Mouse (Mus musculus): ENCODE measurements around the gene Zic2. TPM values are rescaled to one million over a fixed set of nuclear protein-coding genes. Genes with fewer than 3 reads are reported as not detected.
"Not testable (repeated sequence)": the region's sequence is repeated elsewhere in the genome, so short reads cannot be mapped to it uniquely, and the experiment has no call there.

Zic2 gene
- polyA plus RNA-seq, 1 experiment from 2014 or later = 12.0 TPM

DNA sequence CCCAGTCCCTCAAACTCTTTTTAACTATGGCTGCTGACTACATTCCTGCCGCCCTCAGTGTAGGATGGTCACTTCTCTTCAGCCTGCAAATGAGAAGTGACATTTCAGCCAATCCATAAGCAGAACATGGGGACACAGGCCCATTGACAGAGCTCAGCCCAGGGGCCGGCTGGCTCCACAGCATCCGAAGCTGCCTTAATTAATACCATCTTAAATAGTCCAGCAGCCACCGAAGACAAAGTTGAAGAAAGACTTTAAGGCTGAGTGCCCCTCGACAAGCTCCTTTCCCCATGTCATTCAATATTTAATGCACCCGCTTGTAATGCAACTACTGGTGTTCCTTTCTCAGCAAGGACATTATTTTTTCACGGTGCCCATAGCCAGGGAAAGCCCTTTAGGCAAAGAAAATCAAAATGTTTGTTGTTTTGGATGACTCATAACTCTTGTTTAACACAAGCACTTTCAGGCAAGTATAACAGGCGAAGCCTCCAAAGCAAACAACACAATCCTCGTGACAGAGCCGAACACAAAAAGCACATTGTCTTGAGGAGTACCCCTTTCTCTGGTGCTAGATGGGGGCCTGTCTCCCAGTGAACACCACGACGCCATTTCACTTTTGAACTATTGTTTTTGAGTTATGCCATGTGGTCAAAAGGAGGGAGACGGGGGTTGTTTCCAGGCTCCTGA lies 22.4 kb upstream of the Zic2 start:
- WGBS = 6% methylated on average over 13 of the region's 13 CpGs
- Histone ChIP-seq H3K4me3 (0 out of 2 replicates have a peak overlapping the region, but pooled peaks have one; percentile 24), H3K4me1 (peaks cover 67% of the 10 kb centered on the region), H3K27me3 (peaks cover 51% of the 10 kb centered on the region), H3K36me3 (ENCODE audit: poor library complexity, severe bottlenecking) (no peaks in the 10 kb centered on the region), H3K9ac (peak overlapping the region; percentile 53; the same call in 1 of the 2 replicates), H3K9me3 (replicated peaks) (no peaks in the 10 kb centered on the region), H3K27ac (peak overlapping the region; percentile 90), H3K4me2 (peak overlapping the region; percentile 58)
- ATAC-seq = no peak

DNA sequence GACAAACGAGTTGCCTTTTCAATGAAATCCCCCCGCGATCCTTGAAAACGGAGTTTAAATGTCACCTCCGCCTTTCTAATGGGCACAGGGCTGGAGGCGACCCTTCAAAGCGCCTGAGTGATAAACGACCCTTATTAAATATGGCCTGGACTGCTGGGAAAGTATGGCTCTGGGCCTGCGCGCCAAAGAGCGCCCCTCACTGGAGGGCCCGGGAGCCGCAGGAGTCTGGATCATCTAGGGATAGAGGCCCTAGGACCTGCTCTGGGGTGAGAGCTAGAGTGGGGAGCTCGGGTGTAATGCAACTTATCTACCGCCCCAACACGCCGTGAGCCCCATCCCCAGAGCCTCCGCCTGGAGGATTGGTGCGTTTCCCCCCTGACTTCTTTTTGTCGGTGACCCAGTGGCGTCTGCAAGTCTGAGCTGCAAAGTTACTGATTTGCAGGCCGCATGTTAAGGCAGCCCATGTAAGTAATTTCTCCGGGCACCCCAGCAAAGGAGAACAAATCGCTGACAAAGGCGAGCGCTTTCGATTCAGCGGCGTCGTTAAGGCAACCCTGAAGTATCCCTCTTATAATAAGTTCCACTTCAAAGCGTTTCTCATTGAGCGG lies 21.7 kb upstream of the Zic2 start:
- Histone ChIP-seq H3K36me3 (ENCODE audit: poor library complexity, severe bottlenecking) (no peaks in the 10 kb centered on the region), H3K4me1 (peaks cover 67% of the 10 kb centered on the region), H3K4me3 (peak overlapping the region; percentile 24), H3K27me3 (peaks cover 46% of the 10 kb centered on the region), H3K9ac (peak overlapping the region; percentile 53), H3K4me2 (peak overlapping the region; percentile 58), H3K27ac (peak overlapping the region; percentile 90), H3K9me3 (replicated peaks) (no peaks in the 10 kb centered on the region)
- peak; percentile 71 for ATAC-seq
- WGBS = under 1% methylated on average over 32 of the region's 32 CpGs

DNA sequence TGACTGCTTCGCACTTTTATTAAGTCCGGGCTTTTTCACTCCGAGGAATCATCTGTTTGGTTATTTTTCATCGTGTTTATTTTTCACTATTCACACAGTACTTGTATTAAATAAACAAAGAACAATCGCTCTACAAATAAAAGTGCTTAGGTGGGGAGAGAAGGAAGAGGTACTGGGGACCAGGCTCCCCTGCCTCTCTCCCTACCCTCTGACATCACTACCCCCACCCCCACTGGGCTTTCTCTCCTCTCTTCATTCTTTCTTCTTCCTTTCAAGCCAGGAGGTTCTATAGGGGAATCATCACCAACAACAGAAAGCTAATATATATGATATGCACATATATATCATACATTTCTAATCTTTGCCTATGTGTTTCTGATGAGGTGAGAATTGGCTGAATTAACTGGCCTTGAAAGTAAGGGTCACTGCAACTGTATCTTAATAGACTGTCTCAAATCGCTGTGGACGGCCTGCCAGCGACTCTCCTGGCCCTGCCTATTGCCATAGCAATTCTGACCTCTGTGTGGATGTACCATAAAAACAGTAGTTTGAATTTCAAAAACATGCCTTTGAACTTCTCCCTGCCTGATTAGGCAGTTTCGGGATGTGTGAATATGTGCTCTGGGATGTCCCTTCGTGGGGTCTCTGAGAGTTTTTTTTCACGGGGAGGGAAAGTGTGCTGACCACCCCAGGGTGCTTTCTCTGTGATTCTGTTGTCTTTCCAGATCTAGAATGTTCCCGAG lies 21.1 kb upstream of the Zic2 start:
- Histone ChIP-seq H3K4me3 (peak overlapping the region; percentile 24; the same call in 1 of the 2 replicates), H3K4me2 (peak overlapping the region; percentile 58), H3K27ac (peak overlapping the region; percentile 90), H3K9me3 (replicated peaks) (no peaks in the 10 kb centered on the region), H3K4me1 (peaks cover 67% of the 10 kb centered on the region), H3K36me3 (ENCODE audit: poor library complexity, severe bottlenecking) (no peaks in the 10 kb centered on the region), H3K9ac (peak overlapping the region; percentile 12; the same call in 1 of the 2 replicates), H3K27me3 (peaks cover 41% of the 10 kb centered on the region)
- 5% methylated on average over 12 of the region's 12 CpGs for WGBS
- ATAC-seq = peak; percentile 28; the same call in 1 of the 2 replicates

DNA sequence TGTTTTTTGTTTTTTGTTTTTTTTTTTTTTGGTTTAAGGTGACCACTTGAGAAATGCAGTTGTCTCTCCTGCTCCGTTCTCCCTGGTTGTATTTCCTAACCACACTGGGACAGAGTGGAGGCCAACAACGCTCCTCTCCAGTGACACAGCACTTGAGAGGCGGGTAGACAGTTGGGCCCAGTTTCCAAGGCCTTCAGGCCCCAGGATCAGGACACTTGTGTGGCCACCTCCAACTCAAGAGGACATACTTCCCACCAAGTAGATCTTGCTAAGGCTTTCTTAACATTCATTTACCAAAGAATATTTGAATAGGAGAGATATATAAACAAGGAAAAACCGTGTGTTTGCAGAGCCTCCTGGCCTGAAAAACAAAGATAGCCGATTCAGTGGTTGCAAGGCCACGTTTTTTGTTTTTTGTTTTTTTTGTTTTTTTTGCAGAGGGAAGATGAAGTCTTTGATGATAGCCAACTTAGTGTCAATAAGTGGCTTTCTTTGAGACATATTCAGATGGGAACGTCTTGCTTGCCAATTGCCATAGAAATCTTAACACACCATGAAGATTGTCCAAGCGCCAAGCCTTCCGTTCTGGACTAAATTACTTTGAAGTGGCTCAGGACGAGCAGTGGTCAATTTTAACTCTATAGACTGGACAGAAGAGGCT lies 20.2 kb upstream of the Zic2 start:
- no peak for ATAC-seq
- Histone ChIP-seq H3K9me3 (replicated peaks) (no peaks in the 10 kb centered on the region), H3K27me3 (peaks cover 32% of the 10 kb centered on the region), H3K4me3 (no peak overlapping the region), H3K4me1 (peaks cover 60% of the 10 kb centered on the region), H3K36me3 (ENCODE audit: poor library complexity, severe bottlenecking) (no peaks in the 10 kb centered on the region), H3K27ac (peak overlapping the region; percentile 90), H3K9ac (no peak overlapping the region), H3K4me2 (0 out of 2 replicates have a peak overlapping the region, but pooled peaks have one; percentile 5)
- 16% methylated on average over 10 of the region's 10 CpGs for WGBS

DNA sequence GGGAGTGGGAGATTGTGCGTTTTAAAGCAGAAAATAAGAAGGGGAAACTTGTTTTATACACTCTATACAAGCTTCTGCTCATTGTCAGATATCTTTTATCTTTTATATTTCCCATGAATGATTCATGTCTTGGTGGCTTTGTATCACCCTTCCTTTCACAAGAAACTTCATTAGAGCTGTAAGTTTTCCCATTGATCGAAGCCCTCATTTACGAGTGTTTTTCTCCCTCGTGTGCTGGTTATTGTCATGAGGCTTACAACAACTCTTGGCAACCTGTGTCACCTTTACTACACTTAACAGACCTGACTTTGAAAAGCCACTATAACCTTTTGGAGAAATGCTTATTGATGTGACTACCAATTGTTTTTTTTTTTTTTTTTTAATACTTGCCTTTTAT lies 19.7 kb upstream of the Zic2 start:
- WGBS = 8% methylated on average over 4 of the region's 4 CpGs
- H3K9ac ChIP-seq = no peak overlapping the region
- no peaks in the 10 kb centered on the region for H3K9me3 ChIP-seq (replicated peaks)
- no peak overlapping the region for H3K4me2 ChIP-seq
- no peaks in the 10 kb centered on the region for H3K36me3 ChIP-seq (ENCODE audit: poor library complexity, severe bottlenecking)
- peaks cover 58% of the 10 kb centered on the region for H3K4me1 ChIP-seq
- H3K27ac ChIP-seq = peak overlapping the region; percentile 90
- H3K27me3 ChIP-seq = peaks cover 31% of the 10 kb centered on the region
- no peak for ATAC-seq
- no peak overlapping the region for H3K4me3 ChIP-seq

DNA sequence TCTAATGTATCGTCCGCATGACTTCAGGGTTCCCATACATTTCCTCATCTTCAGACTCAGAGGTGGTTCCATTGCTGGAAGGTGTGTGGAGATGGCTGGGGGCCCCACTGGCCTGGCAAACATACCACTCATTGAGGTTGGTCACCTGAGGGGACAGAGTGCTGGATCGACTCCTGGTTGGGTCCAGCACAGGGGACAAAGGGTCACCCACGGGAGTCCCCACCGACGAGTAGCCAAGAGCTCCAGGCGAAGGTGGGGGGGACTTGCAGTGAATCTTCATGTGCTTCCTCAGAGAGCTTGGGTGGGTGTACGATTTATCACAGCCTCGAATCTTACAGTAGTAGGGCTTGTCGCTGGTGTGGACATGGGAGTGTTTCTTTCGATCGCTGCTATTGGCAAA lies 15.9 kb upstream of the Zic2 start:
- H3K36me3 ChIP-seq (ENCODE audit: poor library complexity, severe bottlenecking); H3K4me3 ChIP-seq; ATAC-seq; H3K9ac ChIP-seq; H3K9me3 ChIP-seq (replicated peaks): not testable (repeated sequence)
- H3K27me3 ChIP-seq = peaks cover 29% of the 10 kb centered on the region
- WGBS = 59% methylated on average over 11 of the region's 12 CpGs
- peaks cover 50% of the 10 kb centered on the region for H3K4me1 ChIP-seq
- H3K4me2 ChIP-seq = peak overlapping the region; percentile 58
- peak overlapping the region; percentile 49; the same call in 1 of the 2 replicates for H3K27ac ChIP-seq

DNA sequence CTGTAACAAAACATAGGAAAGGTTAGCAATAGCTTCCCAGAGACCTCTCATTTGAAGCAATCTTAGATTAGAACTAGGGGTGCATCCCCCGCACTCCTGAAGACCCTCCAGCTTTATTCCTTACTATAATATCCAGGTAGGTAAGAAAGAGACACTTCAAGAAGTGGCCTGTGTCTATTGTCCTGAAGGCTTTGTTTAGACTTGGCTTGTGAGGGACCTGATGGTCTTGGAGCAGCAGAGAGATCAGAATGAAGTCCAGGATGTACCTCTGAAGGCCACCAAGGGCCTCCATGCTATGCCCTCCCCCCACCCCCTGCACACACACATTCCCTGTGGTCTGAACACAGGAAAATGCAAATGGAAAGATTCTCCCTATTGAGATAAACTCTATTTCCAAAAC lies 15.5 kb upstream of the Zic2 start:
- Histone ChIP-seq H3K27ac (peak overlapping the region; percentile 49), H3K4me1 (peaks cover 50% of the 10 kb centered on the region), H3K9me3 (replicated peaks) (no peaks in the 10 kb centered on the region), H3K9ac (peak overlapping the region; percentile 66), H3K4me3 (peak overlapping the region; percentile 30), H3K27me3 (peaks cover 30% of the 10 kb centered on the region), H3K36me3 (ENCODE audit: poor library complexity, severe bottlenecking) (no peaks in the 10 kb centered on the region), H3K4me2 (peak overlapping the region; percentile 58)
- no peak for ATAC-seq
- 83% methylated on average over 1 of the region's 1 CpGs for WGBS

DNA sequence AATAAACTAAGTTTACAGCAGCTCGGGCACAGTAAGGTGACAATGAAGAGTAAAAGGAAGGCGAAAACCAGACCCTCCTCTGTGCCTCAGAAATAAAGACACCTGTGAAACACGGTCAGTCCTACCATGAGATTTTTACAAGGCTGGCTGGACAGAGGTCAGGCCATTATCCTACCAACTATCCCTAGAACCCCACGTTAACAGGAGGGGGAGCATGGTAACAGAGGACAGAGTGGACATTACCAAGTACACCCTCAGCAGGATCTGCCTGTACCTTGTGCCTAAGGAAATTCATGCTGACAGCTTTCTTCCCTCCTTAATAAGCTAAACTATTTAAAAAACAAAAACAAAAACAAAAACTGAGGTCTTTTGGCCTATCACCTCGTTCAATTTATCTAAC lies 15.0 kb upstream of the Zic2 start:
- Histone ChIP-seq H3K4me1 (peaks cover 50% of the 10 kb centered on the region), H3K4me3 (peak overlapping the region; percentile 30), H3K4me2 (peak overlapping the region; percentile 58), H3K27me3 (peaks cover 35% of the 10 kb centered on the region), H3K9ac (peak overlapping the region; percentile 66), H3K36me3 (ENCODE audit: poor library complexity, severe bottlenecking) (no peaks in the 10 kb centered on the region), H3K9me3 (replicated peaks) (no peaks in the 10 kb centered on the region), H3K27ac (peak overlapping the region; percentile 49)
- ATAC-seq = no peak
- 46% methylated on average over 5 of the region's 5 CpGs for WGBS

DNA sequence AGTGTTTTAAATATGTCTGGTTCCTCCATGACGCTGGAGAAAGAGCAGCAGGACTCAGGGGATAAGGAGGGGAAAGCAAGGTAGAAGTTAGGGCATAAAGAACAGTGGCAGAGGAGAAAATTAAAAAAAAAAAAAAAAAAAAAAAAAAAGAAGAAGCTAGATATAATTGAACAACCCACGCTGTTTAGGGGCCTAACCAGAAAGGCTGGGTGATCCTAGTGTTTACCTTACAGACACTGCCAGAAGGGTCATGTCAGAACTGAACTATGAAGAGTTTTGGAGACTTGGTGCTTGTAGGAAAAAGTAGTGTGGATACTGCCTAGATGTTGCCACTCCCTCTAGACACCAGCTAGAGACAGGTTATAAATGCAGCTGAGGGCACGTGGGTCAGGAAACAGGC lies 13.7 kb upstream of the Zic2 start:
- Histone ChIP-seq H3K27ac (peak overlapping the region; percentile 99), H3K4me1 (peaks cover 43% of the 10 kb centered on the region), H3K9ac (peak overlapping the region; percentile 93), H3K9me3 (replicated peaks) (no peaks in the 10 kb centered on the region), H3K27me3 (peaks cover 48% of the 10 kb centered on the region), H3K4me2 (peak overlapping the region; percentile 84), H3K4me3 (peak overlapping the region; percentile 70), H3K36me3 (ENCODE audit: poor library complexity, severe bottlenecking) (no peaks in the 10 kb centered on the region)
- WGBS = 27% methylated on average over 3 of the region's 3 CpGs
- no peak for ATAC-seq

DNA sequence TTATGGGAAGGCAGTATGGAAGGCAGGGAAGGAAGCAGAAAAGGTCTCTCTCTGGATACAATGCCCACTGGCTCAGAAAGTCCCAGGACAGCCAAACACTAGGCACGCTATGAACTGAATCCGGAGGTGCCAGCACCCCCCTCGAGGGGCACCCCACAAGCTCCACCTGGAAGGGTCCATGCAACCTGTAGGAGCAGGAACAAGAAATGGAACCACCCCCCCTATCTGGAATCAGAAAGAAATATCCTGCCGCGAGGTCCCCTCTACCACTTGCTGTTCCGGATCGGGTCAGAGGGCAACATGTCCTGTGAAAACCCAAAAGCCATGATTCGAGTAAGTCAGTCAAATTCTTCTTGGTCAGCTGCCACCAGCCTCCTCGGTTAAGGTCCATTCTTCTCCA lies 13.3 kb upstream of the Zic2 start:
- peaks cover 52% of the 10 kb centered on the region for H3K27me3 ChIP-seq
- peaks cover 43% of the 10 kb centered on the region for H3K4me1 ChIP-seq
- H3K36me3 ChIP-seq (ENCODE audit: poor library complexity, severe bottlenecking) = no peaks in the 10 kb centered on the region
- H3K27ac ChIP-seq = peak overlapping the region; percentile 99
- ATAC-seq = no peak
- 9% methylated on average over 9 of the region's 9 CpGs for WGBS
- H3K4me2 ChIP-seq = peak overlapping the region; percentile 84
- H3K4me3 ChIP-seq = peak overlapping the region; percentile 70
- no peaks in the 10 kb centered on the region for H3K9me3 ChIP-seq (replicated peaks)
- H3K9ac ChIP-seq = peak overlapping the region; percentile 93

DNA sequence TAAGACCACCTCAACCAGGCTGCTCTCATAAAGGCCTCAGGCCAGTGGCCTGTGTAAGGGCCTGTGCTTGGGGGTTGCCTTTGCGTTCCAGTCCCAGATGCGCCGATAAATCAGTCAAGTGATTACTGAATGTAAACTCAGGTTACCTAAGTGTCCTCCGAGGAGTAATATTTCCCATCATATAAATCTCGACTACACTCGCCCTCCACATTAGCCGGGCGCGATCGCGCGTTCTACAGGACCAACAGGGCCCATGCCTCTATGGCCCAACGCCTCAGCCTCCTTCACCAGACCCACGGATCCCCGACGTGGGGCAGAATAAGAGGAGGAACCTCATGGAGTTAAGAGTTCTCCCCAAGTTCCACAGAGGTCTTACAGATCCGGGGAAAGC lies 12.6 kb upstream of the Zic2 start:
- H3K9ac ChIP-seq = peak overlapping the region; percentile 93
- H3K27ac ChIP-seq = peak overlapping the region; percentile 99
- no peak for ATAC-seq
- H3K36me3 ChIP-seq (ENCODE audit: poor library complexity, severe bottlenecking) = no peaks in the 10 kb centered on the region
- 6% methylated on average over 17 of the region's 17 CpGs for WGBS
- H3K4me2 ChIP-seq = peak overlapping the region; percentile 84
- H3K4me3 ChIP-seq = peak overlapping the region; percentile 70
- H3K9me3 ChIP-seq (replicated peaks) = no peaks in the 10 kb centered on the region
- peaks cover 58% of the 10 kb centered on the region for H3K27me3 ChIP-seq
- H3K4me1 ChIP-seq = peaks cover 43% of the 10 kb centered on the region
